Mouse (Mus musculus) embryonic facial prominence, embryonic 11.5 days (tissue): ENCODE results near the gene Pip4k2a. TPM values are rescaled to one million over a fixed set of nuclear protein-coding genes. Genes with fewer than 3 reads are reported as not detected.

ENCODE experiments used
- polyA plus RNA-seq: library from polyadenylated mRNA; unstranded; fragments of >200 nt; fragmentation: Nextera tagmentation; extraction: Ambion mirVana; gene quantifications from 2 replicates; pipeline ENCODE4 v1.2.1, GENCODE M21; 2014

Pip4k2a gene
- polyA plus RNA-seq, 1 experiment from 2014 or later = 9.7 TPM

Other genes with a start within 250 kb of the Pip4k2a start
- gene 4930426L09Rik, start 217 bp upstream of the Pip4k2a start, polyA plus RNA-seq = 0.24 and 0.32 TPM in 2 replicates
- gene Armc3, start 201.2 kb upstream of the Pip4k2a start, polyA plus RNA-seq = 0.17 TPM in 2 replicates